Mouse (Mus musculus) cerebellum, adult 18-20 months (tissue): Measurements from ENCODE around the gene Inpp5a.

ENCODE experiments used
- DNase-seq, 2 experiments: peaks; one replicate each; pipeline ENCODE4 v3.0.0; 2021

Inpp5a gene

DNA sequence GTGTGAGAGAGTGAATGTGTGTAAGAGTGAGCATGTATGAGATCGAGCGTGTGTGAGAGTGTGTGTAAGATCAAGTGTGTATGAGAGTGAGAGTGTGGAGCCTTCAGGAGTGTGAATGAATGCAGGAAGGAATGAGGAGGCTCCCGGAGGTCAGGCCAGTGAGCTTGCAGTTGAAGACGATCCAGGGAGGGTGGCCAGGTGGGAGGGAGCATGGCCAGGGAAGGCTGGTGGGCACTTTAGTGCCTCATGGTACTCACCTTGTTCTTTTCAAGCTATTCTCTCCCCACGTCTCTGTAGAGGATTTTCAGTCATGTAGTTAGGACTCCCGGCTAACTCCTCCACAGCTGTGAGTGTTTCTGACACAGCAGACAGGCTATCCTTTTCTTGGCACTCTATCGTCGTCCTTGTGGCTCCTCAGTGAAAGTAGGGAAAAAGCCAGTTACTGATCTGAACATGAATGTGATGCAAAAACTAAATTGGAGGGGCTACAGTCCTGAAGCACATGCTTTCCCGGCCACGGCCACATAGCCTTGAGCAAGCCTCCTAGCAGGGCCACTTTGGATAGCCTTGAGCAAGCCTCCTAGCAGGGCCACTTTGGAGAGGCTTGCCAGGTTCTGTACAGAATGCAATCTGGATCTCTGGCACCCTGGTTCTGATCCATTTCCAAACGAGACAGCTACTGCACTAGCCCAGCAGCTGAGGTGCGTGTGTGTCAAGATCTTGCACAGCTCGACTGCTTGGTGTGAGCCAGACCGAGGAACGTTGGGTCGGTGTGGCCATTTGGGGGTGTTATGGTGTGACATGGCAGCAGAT, 61.5 kb downstream of the Inpp5a start:
- peak; percentile 59 to 67 for DNase-seq

DNA sequence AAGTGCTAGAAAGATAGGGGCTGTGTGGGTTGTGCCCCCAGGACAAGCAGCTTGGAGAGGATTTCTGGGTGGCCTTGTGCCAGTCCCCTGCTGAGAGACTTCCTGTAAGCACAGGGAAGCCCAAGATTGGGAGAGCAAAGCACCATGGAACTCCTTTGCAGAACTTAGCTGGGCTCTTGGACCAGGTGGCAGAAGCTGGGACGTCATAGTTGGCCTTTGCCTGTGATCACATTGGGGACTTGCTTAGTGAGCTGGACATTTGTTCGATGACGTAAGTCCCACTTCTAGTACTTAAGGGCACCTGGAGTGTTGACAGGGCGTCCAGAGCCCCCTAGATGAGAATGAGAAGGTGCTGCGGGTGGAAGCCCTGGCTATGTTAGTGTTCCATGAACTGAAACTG, 62.8 kb downstream of the Inpp5a start:
- peak in 1 of 2 experiments; percentile 55 for DNase-seq

DNA sequence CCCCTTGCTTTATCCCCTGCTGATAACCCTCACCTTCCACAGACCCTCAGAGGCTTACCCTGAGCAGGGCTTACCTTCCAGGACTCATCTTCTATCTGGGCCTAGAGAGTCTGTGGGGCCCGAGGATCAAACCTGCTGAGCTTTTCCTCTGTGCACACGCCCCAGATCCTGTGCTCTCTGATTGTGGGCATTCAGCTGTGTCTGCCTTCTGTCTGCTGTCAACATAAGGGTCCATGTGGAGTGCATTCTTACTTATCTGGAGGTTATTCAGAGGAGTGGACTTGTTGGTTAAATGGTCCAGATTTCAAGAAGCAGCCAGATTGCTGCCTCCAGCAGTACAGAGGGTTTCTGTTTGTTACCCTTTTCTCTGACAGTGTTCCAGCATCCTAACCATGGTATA, 63.3 kb downstream of the Inpp5a start:
- DNase-seq = no peak

DNA sequence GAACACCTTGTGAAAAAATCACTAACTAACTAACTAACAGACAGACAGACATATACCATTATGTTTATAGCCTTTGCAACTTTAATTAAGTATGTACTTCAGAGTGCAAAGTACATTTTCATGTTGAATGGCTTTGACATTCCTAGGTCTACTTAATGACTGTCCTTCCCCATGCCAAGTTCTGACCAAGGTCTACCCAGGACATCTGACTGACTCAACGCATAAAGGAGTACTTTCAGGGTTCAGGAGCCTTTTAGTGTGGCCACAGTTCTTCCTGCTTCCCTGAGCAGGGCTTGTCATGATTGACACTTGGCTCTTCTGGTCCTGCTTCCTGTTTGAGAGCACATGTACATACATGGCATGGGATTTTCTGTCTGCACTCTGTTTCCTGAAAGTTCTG, 64.3 kb downstream of the Inpp5a start:
- no peak for DNase-seq

DNA sequence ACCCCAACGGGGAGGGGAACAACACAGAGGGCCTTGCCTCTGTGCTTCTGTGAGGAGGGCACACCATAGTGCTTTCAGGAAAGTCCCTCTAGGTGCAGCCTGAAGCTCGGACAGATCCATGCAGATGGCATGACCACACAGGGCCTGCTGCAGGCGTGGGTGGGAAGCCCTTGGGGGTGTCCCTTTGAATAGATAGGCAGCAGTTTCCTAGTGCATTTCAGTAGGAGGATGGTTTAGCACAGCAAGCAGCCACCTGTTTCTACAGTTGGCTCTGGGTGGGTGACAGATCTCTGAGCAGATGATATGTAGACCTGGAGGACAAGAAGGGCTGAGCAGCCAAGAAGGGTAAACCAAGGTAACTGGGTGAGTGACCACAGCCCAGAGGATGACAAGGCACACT, 65.4 kb downstream of the Inpp5a start:
- DNase-seq = no peak

DNA sequence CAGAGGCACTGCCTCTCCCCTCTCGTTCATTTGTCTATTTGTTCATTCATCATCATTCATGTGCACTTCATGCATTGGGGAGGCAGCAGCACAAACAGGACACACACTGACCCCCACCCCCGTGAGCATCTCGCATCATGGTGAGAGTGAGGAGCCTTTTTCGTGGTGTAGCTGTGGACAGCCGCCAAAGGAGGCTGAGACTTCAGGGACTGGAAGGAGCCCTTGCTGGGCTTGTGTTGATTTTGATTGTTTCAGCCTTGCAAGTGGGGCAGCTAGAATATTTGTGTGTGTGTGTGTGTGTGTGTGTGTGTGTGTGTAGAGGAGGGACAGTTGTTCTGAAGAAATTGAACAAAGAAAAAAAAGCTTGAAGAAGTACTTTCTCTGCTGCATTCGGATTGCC, 67.8 kb downstream of the Inpp5a start:
- DNase-seq = no peak

DNA sequence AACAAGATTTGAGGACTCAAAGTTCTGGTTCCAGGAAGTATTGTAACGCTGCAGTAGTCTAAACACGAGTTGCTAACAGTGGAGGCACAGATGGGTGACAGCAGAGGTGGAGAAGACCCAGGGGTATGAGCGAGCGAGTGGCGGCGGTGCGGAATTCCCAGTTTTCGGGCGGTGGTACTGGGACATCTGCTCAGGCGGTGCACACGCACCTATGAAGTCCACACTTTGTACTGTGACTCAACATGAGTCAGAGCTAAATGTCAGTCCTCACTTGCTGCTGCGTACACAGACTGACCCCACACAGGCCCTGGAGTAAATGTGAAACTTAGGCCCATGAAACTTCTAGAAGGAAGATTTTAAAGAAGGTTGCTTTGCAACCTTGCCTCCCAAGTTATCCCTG, 72.4 kb downstream of the Inpp5a start:
- DNase-seq = no peak

DNA sequence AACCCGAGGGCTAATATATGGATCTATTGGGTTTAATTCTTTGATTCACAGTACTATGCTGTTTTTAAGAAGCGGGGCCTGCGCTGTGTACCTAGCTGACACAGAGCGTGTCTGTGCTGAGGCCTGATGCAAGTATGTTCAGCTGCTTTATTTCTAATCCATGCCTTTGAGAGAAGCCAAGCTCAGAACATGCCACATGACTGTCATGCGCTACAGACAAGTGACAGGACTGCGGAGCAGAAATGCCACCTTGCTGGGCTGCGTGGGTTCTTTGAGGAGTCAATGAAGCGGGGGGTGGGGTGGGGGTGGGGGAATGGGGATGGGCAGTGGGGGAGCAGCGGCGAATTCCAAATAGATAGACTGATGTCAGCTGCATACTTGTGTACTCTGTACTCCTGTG, 73.2 kb downstream of the Inpp5a start:
- DNase-seq = no peak

DNA sequence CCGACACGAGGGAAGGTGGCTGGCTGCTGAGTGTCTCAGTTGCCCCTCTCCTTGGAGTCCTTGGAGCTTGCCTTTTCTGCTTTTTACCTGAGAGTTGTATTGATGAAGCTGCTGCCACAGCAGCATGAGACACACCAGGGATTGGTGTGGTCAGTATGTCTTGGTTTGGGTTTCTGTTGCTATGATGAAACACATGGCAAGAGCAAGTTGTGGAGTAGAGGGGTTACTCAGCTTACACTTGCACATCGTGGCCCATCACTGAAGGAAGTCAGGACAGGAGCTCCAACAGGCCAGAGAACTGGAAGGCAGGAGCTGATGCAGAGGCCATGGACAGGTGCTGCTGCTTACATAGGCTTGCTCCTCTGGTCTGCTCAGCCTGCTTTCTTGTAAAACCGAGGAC, 76.6 kb downstream of the Inpp5a start:
- DNase-seq = no peak

DNA sequence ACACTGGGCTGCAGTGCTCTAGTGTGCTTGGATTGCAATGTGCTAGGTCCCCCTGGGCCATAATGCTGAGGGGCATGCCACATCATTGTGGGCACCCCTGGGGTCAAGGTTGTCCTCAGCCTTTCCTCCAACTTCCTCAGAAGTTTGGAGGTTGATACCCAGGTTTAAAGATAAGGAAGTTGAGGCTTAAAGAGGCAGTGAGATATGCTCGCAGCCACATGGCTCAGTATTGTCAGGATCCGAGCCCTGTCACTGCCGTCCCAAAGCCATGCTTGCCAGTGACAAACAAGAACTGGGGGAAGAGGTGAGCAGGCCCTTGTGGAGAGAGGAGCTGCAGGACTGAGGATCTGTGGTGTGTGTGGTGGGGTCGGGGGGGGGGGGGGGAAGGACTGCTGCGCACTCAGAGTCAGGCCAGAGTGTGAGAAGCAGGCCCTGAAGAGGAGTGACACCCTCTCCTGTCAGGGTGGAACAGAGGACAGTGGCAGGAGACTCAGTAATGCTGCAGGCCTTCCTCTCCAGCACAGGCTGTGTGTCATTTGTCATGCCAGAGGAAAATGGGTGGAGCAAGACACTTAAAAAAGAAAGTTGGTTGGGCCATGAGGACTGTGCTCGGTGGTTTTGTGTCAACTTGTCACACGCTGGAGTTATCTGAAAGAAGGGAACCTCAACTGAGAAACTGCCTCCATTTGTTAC, 77.7 kb downstream of the Inpp5a start:
- no peak for DNase-seq

DNA sequence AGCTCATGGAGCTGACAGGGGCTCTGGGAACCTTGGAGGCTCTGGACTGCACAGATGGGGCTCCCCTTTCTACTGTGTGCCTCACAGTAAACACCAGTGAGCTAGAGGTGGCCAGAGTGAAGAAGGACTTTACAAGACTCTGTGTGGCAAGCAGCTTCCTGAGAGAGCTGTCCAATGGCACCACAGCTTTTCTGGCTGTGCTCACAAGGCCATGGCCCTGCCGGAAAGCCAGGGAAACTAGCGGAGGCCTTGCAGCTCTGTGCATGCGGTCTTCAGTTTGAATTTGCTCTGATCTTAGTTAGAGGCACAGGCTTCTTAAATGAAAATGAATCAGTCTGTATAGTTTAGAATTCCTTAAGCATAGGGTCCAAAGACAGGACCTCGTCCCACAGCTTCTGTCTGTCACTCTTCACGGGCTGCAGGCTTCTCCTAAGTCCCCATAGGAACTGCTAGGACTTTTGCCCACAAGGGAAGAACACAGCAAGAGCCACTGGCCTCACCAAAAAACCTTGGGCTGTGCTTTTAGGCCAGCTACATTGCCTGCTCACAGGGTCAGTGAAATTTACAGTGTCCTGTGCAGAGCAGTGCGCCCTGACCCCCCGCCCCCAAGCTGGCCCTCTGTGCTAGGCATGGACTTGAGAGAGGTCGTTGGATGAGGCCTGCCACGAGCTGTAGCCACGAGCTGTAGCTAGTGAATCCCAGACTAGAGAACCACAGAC, 78.4 kb downstream of the Inpp5a start:
- DNase-seq = no peak

DNA sequence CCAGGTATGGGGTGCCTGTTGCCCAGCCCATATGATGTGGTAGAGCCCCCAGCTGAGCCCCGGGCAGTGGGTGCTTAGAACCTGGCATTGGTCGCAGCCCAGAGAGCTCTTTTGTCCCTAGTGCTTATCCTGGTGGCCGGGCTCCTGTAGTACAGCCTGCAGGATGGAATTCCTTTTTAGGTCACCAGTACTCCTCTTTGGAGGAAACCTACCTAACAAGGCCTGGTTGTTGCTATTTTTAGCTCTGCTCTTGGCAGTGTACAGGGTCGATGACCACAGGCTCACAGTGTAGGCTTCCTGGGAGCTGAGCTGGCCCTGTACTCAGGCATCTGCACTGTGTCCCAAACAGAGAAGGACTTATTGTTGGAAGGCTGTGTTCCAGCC, 79.0 kb downstream of the Inpp5a start:
- peak; percentile 67 to 79 for DNase-seq

DNA sequence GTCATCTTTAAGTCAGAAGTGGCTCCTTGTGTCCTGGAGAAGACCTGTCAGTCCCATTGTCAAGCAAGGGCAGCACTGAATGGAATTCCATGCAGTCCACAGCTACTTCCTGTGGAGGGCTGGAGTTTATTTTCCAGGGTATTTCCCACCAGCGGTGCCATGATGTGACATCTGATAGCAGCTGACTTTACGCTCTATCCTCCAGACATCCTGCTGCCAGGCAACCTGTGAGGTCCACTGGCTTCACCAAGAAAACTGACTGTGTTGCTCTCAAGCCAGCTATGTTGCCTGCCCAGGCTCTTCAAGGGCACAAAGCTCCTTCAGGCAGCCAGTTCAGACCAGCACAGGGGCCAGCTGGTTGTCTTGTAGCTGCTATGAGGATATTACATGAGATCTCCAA, 79.5 kb downstream of the Inpp5a start:
- DNase-seq = no peak

DNA sequence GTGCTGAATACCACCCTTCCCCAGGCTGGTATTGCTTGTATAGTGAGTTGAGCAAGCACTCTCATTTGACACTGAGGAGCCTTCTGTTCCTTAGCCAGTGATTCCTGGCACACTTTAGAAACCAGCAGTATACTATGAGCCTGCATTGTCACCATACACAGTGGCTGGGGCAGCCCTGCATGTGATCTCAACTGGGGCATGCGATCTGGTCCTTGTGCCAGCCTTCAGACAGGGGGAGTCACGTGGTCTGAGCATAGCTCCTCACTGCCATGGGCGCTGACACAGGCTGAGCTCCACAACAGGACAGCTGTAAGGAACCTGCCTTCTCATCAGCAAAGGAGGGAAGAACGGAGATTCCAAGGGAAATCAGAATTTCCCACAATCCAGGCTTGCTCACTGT, 80.5 kb downstream of the Inpp5a start:
- DNase-seq = peak in 1 of 2 experiments; percentile 51

DNA sequence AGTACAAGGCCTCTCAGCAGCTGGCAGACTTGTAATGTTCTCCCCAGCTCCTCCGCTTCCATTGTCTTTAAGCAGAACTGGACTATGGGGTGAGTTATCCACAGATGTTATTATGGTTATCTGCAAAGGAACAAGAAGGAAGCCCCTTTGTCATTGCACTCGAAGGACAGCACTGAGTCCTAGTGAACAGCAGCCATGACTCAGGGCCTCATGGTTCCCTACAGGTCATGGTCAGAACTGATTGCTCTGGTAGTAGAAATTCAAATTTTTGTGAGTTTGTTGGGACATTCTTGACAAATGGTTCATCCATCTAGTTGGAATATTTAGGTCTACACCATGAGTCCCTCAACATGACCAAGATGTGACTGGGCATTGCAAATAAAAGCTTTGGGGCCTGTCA, 81.6 kb downstream of the Inpp5a start:
- DNase-seq = no peak

DNA sequence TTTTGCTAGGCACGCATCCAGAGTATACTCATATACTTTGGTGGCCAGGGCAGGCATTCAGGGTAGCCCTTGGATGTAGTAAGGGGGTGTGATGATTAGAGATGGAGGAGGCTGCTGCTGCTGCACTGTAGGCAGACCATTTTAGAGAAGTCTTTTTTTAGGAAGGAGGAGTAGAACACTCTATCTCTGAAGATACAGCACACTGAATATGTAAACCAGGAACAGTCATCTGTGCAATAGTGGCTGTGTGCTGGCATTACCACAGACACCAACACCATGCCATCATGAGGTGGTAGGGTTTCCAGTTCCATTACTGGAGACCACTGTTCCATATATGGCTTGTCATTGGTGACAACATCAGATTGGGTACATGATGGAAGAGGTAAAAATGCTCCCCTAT, 83.1 kb downstream of the Inpp5a start:
- no peak for DNase-seq

DNA sequence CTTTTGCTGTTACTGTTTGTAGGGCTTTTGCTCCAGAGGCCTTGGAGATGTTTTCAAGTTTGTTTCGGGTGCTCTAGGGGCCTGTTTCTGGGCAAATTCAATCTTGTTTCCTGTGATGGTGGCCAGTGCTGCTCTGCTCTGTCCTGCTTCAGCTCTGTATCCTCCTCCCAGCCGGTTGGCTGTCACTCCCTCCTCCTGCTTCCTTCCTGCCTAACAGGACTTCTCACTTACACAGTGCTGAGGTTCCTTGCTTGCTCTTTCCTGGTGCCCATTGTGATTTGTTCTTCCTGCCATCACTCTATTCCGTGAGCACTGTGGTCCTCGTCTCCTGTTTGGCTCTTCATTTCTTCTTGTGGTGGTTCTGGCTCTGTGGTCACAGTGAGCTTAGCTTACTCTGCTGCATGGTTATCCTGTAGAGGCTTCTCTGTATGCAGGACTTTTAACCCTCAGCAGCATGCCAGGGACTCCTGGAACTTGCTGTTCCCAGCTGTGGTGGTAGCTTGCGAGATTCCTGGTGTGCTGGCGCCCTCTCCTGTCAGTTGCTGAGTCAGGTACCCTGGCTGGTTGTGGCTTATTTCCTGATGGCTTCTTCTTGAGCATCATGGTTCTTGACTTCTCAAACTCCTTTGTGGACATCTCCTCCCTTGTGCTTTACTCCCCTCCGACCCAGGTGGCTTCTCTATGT, 84.1 kb downstream of the Inpp5a start:
- peak; percentile 83 to 86 for DNase-seq

DNA sequence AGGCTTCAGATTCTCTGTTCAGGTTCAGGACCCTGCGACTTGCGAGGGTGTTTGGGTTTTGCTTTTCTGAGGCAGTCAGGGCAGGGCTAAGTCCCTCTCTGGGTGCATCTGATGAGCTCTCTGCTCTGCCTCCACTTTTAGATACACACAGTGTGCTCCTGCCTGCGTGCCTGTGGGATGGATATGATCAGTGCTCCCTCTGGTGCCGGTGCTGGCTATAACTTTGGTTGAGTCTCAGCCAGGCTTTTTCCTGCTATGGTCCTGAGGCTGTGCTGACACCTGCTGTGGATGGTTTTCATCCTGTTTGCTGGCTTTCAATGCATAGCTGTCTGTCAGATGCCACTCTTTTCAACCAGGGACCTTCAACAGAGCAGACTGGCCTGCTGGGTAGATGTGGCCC, 87.0 kb downstream of the Inpp5a start:
- DNase-seq = peak; percentile 61 to 67

DNA sequence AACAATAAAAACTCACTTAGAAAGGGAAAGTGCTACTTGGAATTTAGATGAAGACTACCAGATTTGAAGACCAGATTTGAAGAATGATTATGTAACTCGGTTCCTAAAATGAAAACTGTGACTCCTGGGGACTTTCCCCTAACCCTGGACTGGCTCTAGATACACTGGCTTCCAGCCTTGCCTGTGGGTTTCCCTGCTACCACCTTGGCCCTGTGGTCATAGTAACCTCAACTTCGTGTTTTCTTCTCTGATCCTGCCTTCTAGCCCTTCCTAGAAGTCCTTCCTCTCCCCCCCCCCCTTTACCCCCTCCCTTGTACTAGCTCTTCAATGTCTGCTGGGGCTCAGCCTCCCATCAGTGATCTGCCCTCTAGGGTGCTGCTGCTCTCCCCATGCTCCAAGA, 87.8 kb downstream of the Inpp5a start:
- no peak for DNase-seq

DNA sequence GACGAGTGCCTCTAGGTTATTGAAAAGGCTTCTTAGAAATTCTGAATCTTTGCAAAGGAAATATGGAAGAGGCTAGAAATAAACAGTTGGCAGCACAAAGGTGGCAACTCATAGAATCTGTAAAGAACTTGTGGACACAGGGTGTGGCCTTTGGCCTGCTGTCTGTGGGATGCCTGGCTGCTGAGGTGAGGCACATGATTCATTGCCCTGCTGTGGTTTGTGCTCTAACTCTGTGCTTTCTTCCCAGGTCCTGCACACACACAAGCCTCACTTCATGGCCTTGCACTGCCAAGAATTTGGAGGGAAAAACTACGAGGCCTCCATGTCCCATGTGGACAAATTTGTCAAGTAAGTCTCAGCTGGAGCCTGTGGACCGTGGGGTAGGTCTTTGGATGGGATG, 88.8 kb downstream of the Inpp5a start:
- DNase-seq = no peak

DNA sequence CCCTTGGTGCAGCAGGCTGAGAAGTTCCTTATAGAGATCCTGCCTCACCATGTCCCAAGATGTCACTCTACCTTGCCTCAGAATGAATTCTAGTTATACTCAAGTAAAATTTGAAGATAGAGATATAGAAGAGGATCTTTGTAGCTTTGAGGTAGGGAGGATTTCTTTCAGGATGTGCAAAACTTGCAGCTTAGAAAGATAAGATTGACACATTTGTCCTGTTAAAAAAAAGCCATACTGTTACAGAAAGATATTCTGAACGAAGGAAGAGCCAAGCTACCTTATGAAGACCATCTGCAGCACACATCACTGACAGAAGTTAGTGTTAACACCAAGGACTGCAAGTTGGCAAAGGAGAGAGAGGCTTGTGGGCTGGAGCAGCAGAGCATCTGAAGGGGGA, 90.2 kb downstream of the Inpp5a start:
- no peak for DNase-seq

DNA sequence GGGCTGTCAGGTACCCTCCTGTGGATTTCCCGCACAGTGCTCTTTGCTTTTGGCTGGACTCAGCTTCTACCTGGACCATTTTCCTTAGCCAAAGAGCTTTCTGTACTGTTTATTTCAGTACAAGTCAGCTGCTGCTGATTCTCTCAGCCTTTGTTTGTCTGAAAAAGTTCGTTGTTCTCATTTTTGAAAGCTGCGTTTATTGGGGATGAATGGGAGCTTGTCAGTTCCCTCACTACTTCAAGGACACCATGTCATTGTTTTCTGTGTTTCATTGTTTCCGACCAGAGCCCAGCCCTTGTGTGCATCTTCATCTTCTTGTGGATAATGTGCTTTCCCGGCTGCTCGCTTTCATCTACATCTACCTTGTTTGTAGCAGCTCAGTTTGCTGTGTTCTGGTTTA, 90.7 kb downstream of the Inpp5a start:
- DNase-seq = no peak

DNA sequence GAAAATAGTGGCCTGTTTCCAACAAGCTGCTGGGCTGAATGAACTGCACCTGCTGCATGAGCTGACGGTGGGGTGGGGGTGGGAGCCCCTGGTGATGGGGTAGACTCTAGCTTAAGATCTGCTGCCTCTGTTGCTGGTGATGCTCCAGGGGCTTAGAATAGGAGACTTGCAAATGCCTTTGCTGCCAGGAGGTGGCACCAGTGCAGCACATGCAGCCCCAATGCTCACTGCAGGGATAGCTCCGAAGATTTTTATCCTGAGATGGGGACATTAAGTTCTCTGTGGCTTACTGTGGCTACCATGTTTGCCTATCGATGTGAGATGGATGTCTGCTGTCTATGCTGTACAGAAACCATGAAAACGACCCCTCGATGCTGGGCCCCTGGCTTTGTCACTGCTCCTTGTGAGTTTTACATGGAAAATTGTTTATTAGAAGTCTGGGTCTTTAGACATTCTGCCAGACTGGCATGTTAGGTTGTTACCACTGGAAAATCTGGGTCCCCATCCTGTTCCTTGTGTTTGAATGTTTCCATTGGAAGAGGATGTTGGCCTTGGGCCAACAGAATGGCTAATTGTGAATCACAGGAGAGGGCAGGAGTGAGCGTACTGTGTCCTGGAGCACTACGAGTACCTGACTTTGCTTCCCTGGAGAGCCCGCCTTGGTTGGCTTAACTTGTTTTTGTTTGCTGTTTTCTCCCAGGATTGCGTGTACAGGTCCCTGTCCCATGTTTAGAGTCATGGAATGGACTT, 95.5 kb downstream of the Inpp5a start:
- peak; percentile 73 to 78 for DNase-seq
